14 mouse cellular contexts compared by ENCODE assay signal in genomic region chr6:88226570-88226994, GRCm38 (mm10). TPM values are rescaled to one million over a fixed set of nuclear protein-coding genes. Genes with fewer than 3 reads are reported as not detected.
DNase-seq lines count a peak whose midpoint lies in the region; ATAC-seq and TF ChIP-seq lines count a peak whose summit lies in the region.
"Had no signal": no experiment of that assay in that cellular context is flagged by ENCODE, and none has a peak within 500 bp of the region (broad histone marks: within the 10 kb centered on the region; RNA-seq: fewer than 3 reads in every experiment).

No protein-coding gene starts in this region.

- H3K27ac ChIP-seq in liver, embryonic 12.5 days, result no peak overlapping the region
- no peak overlapping the region for H3K27ac ChIP-seq in liver, postnatal 0 days (ENCODE audit: low read depth)
- no peak overlapping the region for H3K27ac ChIP-seq in hindbrain, embryonic 11.5 days (ENCODE audit: low read depth, low read length)
- no peak overlapping the region; the same call in 1 of the 2 replicates for H3K27ac ChIP-seq in midbrain, embryonic 14.5 days (replicated peaks; ENCODE audit: low read depth, low read length)
- no peak overlapping the region for H3K27ac ChIP-seq in intestine, embryonic 15.5 days
- H3K27ac ChIP-seq: liver, embryonic 14.5 days had no signal

- H3K9ac ChIP-seq in liver, embryonic 12.5 days, result no peak overlapping the region
- H3K9ac ChIP-seq in liver, postnatal 0 days (replicated peaks), result no peak overlapping the region
- no peak overlapping the region for H3K9ac ChIP-seq in hindbrain, embryonic 11.5 days (ENCODE audit: low read depth, low read length)
- no peak overlapping the region for H3K9ac ChIP-seq in midbrain, embryonic 14.5 days (replicated peaks; ENCODE audit: low read length)
- no peak overlapping the region for H3K9ac ChIP-seq in intestine, embryonic 15.5 days
- H3K9ac ChIP-seq: liver, embryonic 14.5 days had no signal

- DNase-seq in liver, postnatal 0 days, result no peak
- peak; percentile 54 for DNase-seq in embryo, embryonic 10 days (ENCODE audit: low spot score)
- DNase-seq in hindbrain, embryonic 11.5 days (ENCODE audit: low spot score), result peak; percentile 58
- DNase-seq in midbrain, embryonic 14.5 days, result peak; percentile 36
- DNase-seq in heart, adult 11 months, result no peak
- DNase-seq in B cell, adult 2 months, result no peak
- DNase-seq: cerebellum, adult 11 months; thymus, postnatal 14 days had no signal

- ATAC-seq in liver, embryonic 12.5 days, result 0 out of 2 replicates have a peak, but pooled peaks have one; percentile 38
- no peak for ATAC-seq in liver, postnatal 0 days
- ATAC-seq in hindbrain, embryonic 11.5 days (ENCODE audit: low FRiP score), result peak; percentile 88
- ATAC-seq in midbrain, embryonic 14.5 days (ENCODE audit: low FRiP score, low TSS enrichment), result peak; percentile 53; the same call in 1 of the 2 replicates
- no peak for ATAC-seq in intestine, embryonic 15.5 days

- WGBS in liver, embryonic 12.5 days (ENCODE audit: insufficient replicate concordance), result 28% methylated on average over 5 of the region's 5 CpGs
- WGBS in liver, postnatal 0 days (ENCODE audit: insufficient replicate concordance), result 34% methylated on average over 5 of the region's 5 CpGs
- 22% methylated on average over 5 of the region's 5 CpGs for WGBS in hindbrain, embryonic 11.5 days
- 9% methylated on average over 5 of the region's 5 CpGs for WGBS in midbrain, embryonic 14.5 days
- WGBS in intestine, embryonic 15.5 days, result 18% methylated on average over 5 of the region's 5 CpGs

- peaks cover 8% of the 10 kb centered on the region; the same call in 1 of the 2 replicates for H3K4me1 ChIP-seq in liver, embryonic 12.5 days
- no peaks in the 10 kb centered on the region for H3K4me1 ChIP-seq in liver, postnatal 0 days (ENCODE audit: insufficient read depth)
- H3K4me1 ChIP-seq in hindbrain, embryonic 11.5 days (replicated peaks; ENCODE audit: control insufficient read depth, insufficient read depth, low read length), result no peaks in the 10 kb centered on the region
- peaks cover 4% of the 10 kb centered on the region; the same call in 1 of the 2 replicates for H3K4me1 ChIP-seq in midbrain, embryonic 14.5 days (ENCODE audit: control insufficient read depth, insufficient read depth, low read length)
- H3K4me1 ChIP-seq in intestine, embryonic 15.5 days (replicated peaks), result no peaks in the 10 kb centered on the region

- no peak overlapping the region for H3K4me3 ChIP-seq in liver, embryonic 12.5 days
- no peak overlapping the region for H3K4me3 ChIP-seq in liver, postnatal 0 days (ENCODE audit: low read depth, low read length)
- H3K4me3 ChIP-seq in hindbrain, embryonic 11.5 days (ENCODE audit: low read depth, low read length), result no peak overlapping the region
- no peak overlapping the region for H3K4me3 ChIP-seq in midbrain, embryonic 14.5 days (replicated peaks; ENCODE audit: low read depth, low read length)
- no peak overlapping the region for H3K4me3 ChIP-seq in intestine, embryonic 15.5 days (replicated peaks)
- H3K4me3 ChIP-seq: myocyte had no signal

- H3K36me3 ChIP-seq in liver, embryonic 12.5 days, result no peaks in the 10 kb centered on the region
- H3K36me3 ChIP-seq in liver, postnatal 0 days (replicated peaks; ENCODE audit: insufficient read depth, low read length), result no peaks in the 10 kb centered on the region
- H3K36me3 ChIP-seq in hindbrain, embryonic 11.5 days (ENCODE audit: control insufficient read depth, insufficient read depth, low read length), result no peaks in the 10 kb centered on the region
- no peaks in the 10 kb centered on the region for H3K36me3 ChIP-seq in midbrain, embryonic 14.5 days (ENCODE audit: control insufficient read depth, insufficient read depth, low read length)
- no peaks in the 10 kb centered on the region for H3K36me3 ChIP-seq in intestine, embryonic 15.5 days

- no peak for TF ChIP-seq CTCF in liver, postnatal 0 days (IDR thresholded peaks at IDR 0.05; ENCODE audit: low read depth)

- H3K27me3 ChIP-seq in liver, embryonic 12.5 days (replicated peaks), result peaks cover 86% of the 10 kb centered on the region
- H3K27me3 ChIP-seq in liver, postnatal 0 days (ENCODE audit: insufficient read depth, low read length), result peaks cover 13% of the 10 kb centered on the region; the same call in 1 of the 2 replicates
- H3K27me3 ChIP-seq in hindbrain, embryonic 11.5 days (ENCODE audit: control insufficient read depth, insufficient read depth, low read length), result 0 out of 2 replicates have a peak, but pooled peaks cover 1% of the 10 kb centered on the region
- no peaks in the 10 kb centered on the region for H3K27me3 ChIP-seq in midbrain, embryonic 14.5 days (ENCODE audit: control insufficient read depth, insufficient read depth, low read length)
- no peaks in the 10 kb centered on the region for H3K27me3 ChIP-seq in intestine, embryonic 15.5 days (replicated peaks)

- no peak for TF ChIP-seq EP300 in liver, postnatal 0 days (IDR thresholded peaks at IDR 0.05; ENCODE audit: low read depth)

- no peaks in the 10 kb centered on the region for H3K9me3 ChIP-seq in liver, embryonic 12.5 days (replicated peaks)
- H3K9me3 ChIP-seq in liver, postnatal 0 days (ENCODE audit: low read length), result no peaks in the 10 kb centered on the region
- H3K9me3 ChIP-seq in hindbrain, embryonic 11.5 days (ENCODE audit: control insufficient read depth, low read length), result no peaks in the 10 kb centered on the region
- no peaks in the 10 kb centered on the region for H3K9me3 ChIP-seq in midbrain, embryonic 14.5 days (ENCODE audit: control insufficient read depth, low read length)
- H3K9me3 ChIP-seq in intestine, embryonic 15.5 days, result no peaks in the 10 kb centered on the region

- no peak overlapping the region for H3K4me2 ChIP-seq in liver, embryonic 12.5 days
- no peak overlapping the region for H3K4me2 ChIP-seq in liver, postnatal 0 days (ENCODE audit: low read depth, low read length)
- H3K4me2 ChIP-seq in hindbrain, embryonic 11.5 days (replicated peaks; ENCODE audit: low read depth, low read length), result no peak overlapping the region
- no peak overlapping the region for H3K4me2 ChIP-seq in midbrain, embryonic 14.5 days (ENCODE audit: low read length)
- H3K4me2 ChIP-seq in intestine, embryonic 15.5 days (replicated peaks), result no peak overlapping the region

RNA-seq across cellular contexts. Expression of gene Dnajb8, which starts 4.5 kb away (rescaled TPM):
- not detected in 2 replicates for polyA plus RNA-seq in liver, embryonic 12.5 days (2016; fragmentation: Nextera tagmentation; extraction: Ambion mirVana)
- polyA plus RNA-seq in liver, postnatal 0 days (2015; fragmentation: Nextera tagmentation; extraction: Ambion mirVana), result not detected in 2 replicates
- not detected in 2 replicates for polyA plus RNA-seq in hindbrain, embryonic 11.5 days (2014; fragmentation: Nextera tagmentation; extraction: Ambion mirVana)
- polyA plus RNA-seq in midbrain, embryonic 14.5 days (2014; fragmentation: Nextera tagmentation; extraction: Ambion mirVana), result not detected in 2 replicates
- polyA plus RNA-seq in intestine, embryonic 15.5 days (2015; fragmentation: Nextera tagmentation; extraction: Ambion mirVana), result not detected in 2 replicates
- polyA plus RNA-seq: frontal cortex, adult 2 months; heart, embryonic 16.5 days; liver, embryonic 14.5 days; myocyte had no signal

RNA-seq across cellular contexts. Expression of gene Gata2, which starts 32.9 kb away (rescaled TPM):
- polyA plus RNA-seq in liver, embryonic 12.5 days (2016; fragmentation: Nextera tagmentation; extraction: Ambion mirVana), result 13.3 and 15.7 TPM in 2 replicates
- polyA plus RNA-seq in liver, postnatal 0 days (2015; fragmentation: Nextera tagmentation; extraction: Ambion mirVana), result 4.1 and 4.4 TPM in 2 replicates
- 18.2 and 26.3 TPM in 2 replicates for polyA plus RNA-seq in hindbrain, embryonic 11.5 days (2014; fragmentation: Nextera tagmentation; extraction: Ambion mirVana)
- 15.4 and 23.0 TPM in 2 replicates for polyA plus RNA-seq in midbrain, embryonic 14.5 days (2014; fragmentation: Nextera tagmentation; extraction: Ambion mirVana)
- polyA plus RNA-seq in intestine, embryonic 15.5 days (2015; fragmentation: Nextera tagmentation; extraction: Ambion mirVana), result 6.4 and 8.7 TPM in 2 replicates

Comparison
In these comparisons a context has a peak if more than half of its experiments do, and no peak if none do; other contexts are left out.
1. ATAC-seq: peak in liver, embryonic 12.5 days (single experiment), hindbrain, embryonic 11.5 days (single experiment) and midbrain, embryonic 14.5 days (single experiment); none in liver, postnatal 0 days (single experiment) and intestine, embryonic 15.5 days (single experiment).
2. DNase-seq: peak in embryo, embryonic 10 days (single experiment), hindbrain, embryonic 11.5 days (single experiment) and midbrain, embryonic 14.5 days (single experiment); none in liver, postnatal 0 days (single experiment), heart, adult 11 months (single experiment) and B cell, adult 2 months (0 of 2).